Mouse (Mus musculus) liver, postnatal 0 days (tissue): Measurements from ENCODE around the gene Htr2b.
A peak's percentile ranks its signal among the peaks of the same experiment; 100 is the strongest.

Experiments
- CTCF ChIP-seq: sonication (generic); IDR thresholded peaks from 2 replicates; pipeline ENCODE4 v1.5.1; 2016; ENCODE audit warnings: antibody characterized with exemption, low read depth
- EP300 ChIP-seq: IDR thresholded peaks from 2 replicates; pipeline ENCODE4 v1.6.1; 2016; ENCODE audit warnings: antibody characterized with exemption, low read depth, mild to moderate bottlenecking

- TF ChIP-seq EP300 (no peak), CTCF (peak; percentile 51)
Measured at GRCm38 (mm10) chr1:86062523-86062922, 49.2 kb downstream of the Htr2b start.
